Mouse (Mus musculus) brain, embryonic 14.5 days (tissue): ENCODE results near the gene Gpam.

Experiments
- CTCF ChIP-seq: fragments of 200-500 bp; IDR thresholded peaks from 2 replicates; pipeline ENCODE4 v1.5.1; 2012; ENCODE audit warnings: inconsistent platforms, mild to moderate bottlenecking, moderate library complexity, borderline replicate concordance; ENCODE audit not compliant: insufficient read depth, insufficient read length; ENCODE audit errors: extremely low read depth
- POLR2A ChIP-seq: fragments of 200-500 bp; IDR thresholded peaks from 2 replicates; pipeline ENCODE4 v1.6.1; 2012; ENCODE audit warnings: mild to moderate bottlenecking, inconsistent platforms, borderline replicate concordance; ENCODE audit not compliant: poor library complexity, insufficient read depth, insufficient read length, severe bottlenecking; ENCODE audit errors: extremely low read depth

- TF ChIP-seq CTCF (no peak), POLR2A (no peak)
These were observed 71.3 kb downstream of the Gpam start for GRCm38 (mm10) chr19:55055634-55056269.
